Mouse (Mus musculus) forebrain, embryonic 13.5 days (tissue): Measurements from ENCODE around the gene Was. TPM values are rescaled to one million over a fixed set of nuclear protein-coding genes. Genes with fewer than 3 reads are reported as not detected.
"Not testable (repeated sequence)": the region's sequence is repeated elsewhere in the genome, so short reads cannot be mapped to it uniquely, and the experiment has no call there.

ENCODE experiments used
- ATAC-seq: fragments of 200-750 bp; cut with Nextera tagmentation; 2 replicates; pipeline ENCODE4 v1.8.0; 2017
- H3K27ac ChIP-seq: fragments of 300-500 bp; sonication (generic); 2 replicates; pipeline ENCODE4 v1.5.1; 2015; ENCODE audit warnings: inconsistent platforms, mild to moderate bottlenecking, moderate library complexity
- H3K27me3 ChIP-seq: fragments of 300-500 bp; sonication (generic); 2 replicates; pipeline ENCODE4 v1.6.1; 2015; ENCODE audit warnings: mild to moderate bottlenecking, inconsistent platforms
- H3K36me3 ChIP-seq: fragments of 300-500 bp; sonication (generic); 2 replicates; pipeline ENCODE4 v1.6.1; 2015; ENCODE audit warnings: mild to moderate bottlenecking, inconsistent platforms; ENCODE audit not compliant: poor library complexity, severe bottlenecking
- H3K4me1 ChIP-seq: fragments of 300-500 bp; sonication (generic); 2 replicates; pipeline ENCODE4 v1.6.1; 2015; ENCODE audit warnings: inconsistent platforms
- H3K4me2 ChIP-seq: fragments of 300-500 bp; sonication (generic); 2 replicates; pipeline ENCODE4 v1.6.1; 2015; ENCODE audit warnings: inconsistent platforms, mild to moderate bottlenecking, moderate library complexity
- H3K4me3 ChIP-seq: fragments of 300-500 bp; sonication (generic); 2 replicates; pipeline ENCODE4 v1.5.1; 2015; ENCODE audit warnings: mild to moderate bottlenecking, inconsistent platforms
- H3K9ac ChIP-seq: fragments of 300-500 bp; sonication (generic); 2 replicates; pipeline ENCODE4 v1.6.1; 2015; ENCODE audit warnings: mild to moderate bottlenecking, inconsistent platforms
- H3K9me3 ChIP-seq: fragments of 300-500 bp; sonication (generic); replicated peaks from 2 replicates; pipeline ENCODE4 v1.6.1; 2016; ENCODE audit warnings: inconsistent platforms
- WGBS: fragments of 180-500 bp; shearing (Covaris S2); methylation state at CpG from one replicate; pipeline ENCODE4 v1.1.7; 2015; 5-methylcytosine and 5-hydroxymethylcytosine counted together
- polyA plus RNA-seq: library from polyadenylated mRNA; unstranded; fragments of >200 nt; fragmentation: Nextera tagmentation; extraction: Ambion mirVana; gene quantifications from 2 replicates; pipeline ENCODE4 v1.2.1, GENCODE M21; 2015

Was gene
- polyA plus RNA-seq, 1 experiment from 2014 or later: not detected

GRCm38 (mm10) chrX:8101017-8101416, 10.7 kb upstream of the Was start:
- Histone ChIP-seq H3K9ac (no peak overlapping the region), H3K4me3 (no peak overlapping the region), H3K27ac (peak overlapping the region; percentile 81), H3K27me3 (no peaks in the 10 kb centered on the region), H3K4me2 (no peak overlapping the region), H3K9me3 (no peaks in the 10 kb centered on the region), H3K4me1 (peaks cover 7% of the 10 kb centered on the region; the same call in 1 of the 2 replicates), H3K36me3 (no peaks in the 10 kb centered on the region)
- peak; percentile 58 for ATAC-seq
- 17% methylated on average over 3 of the region's 3 CpGs for WGBS

GRCm38 (mm10) chrX:8099435-8099834, 9.1 kb upstream of the Was start:
- H3K4me2 ChIP-seq: no peak overlapping the region
- WGBS: 60% methylated on average over 4 of the region's 4 CpGs
- H3K4me1 ChIP-seq: peaks cover 7% of the 10 kb centered on the region; the same call in 1 of the 2 replicates
- H3K36me3 ChIP-seq: no peaks in the 10 kb centered on the region
- no peak overlapping the region for H3K4me3 ChIP-seq
- H3K27ac ChIP-seq: no peak overlapping the region
- no peak overlapping the region for H3K9ac ChIP-seq
- no peaks in the 10 kb centered on the region for H3K27me3 ChIP-seq
- no peak for ATAC-seq
- H3K9me3 ChIP-seq: no peaks in the 10 kb centered on the region

GRCm38 (mm10) chrX:8096787-8097242, 6.5 kb upstream of the Was start:
- Histone ChIP-seq H3K4me3 (peak overlapping the region; percentile 29), H3K27ac (no peak overlapping the region), H3K9ac (0 out of 2 replicates have a peak overlapping the region, but pooled peaks have one; percentile 16), H3K4me2 (peak overlapping the region; percentile 45), H3K4me1 (peaks cover 7% of the 10 kb centered on the region; the same call in 1 of the 2 replicates), H3K9me3 (no peaks in the 10 kb centered on the region), H3K27me3 (no peaks in the 10 kb centered on the region), H3K36me3 (no peaks in the 10 kb centered on the region)
- WGBS: 23% methylated on average over 18 of the region's 19 CpGs
- peak; percentile 94 for ATAC-seq

- ATAC-seq: peak; percentile 91
- Histone ChIP-seq H3K4me2 (peak overlapping the region; percentile 46), H3K4me3 (peak overlapping the region; percentile 27)
- not testable (repeated sequence) for H3K9me3 ChIP-seq, H3K36me3 ChIP-seq, H3K27ac ChIP-seq, H3K27me3 ChIP-seq, H3K9ac ChIP-seq, H3K4me1 ChIP-seq
- WGBS: 17% methylated on average over 18 of the region's 48 CpGs
Measured at GRCm38 (mm10) chrX:8096068-8096786, 5.9 kb upstream of the Was start.

GRCm38 (mm10) chrX:8095546-8095945, 5.2 kb upstream of the Was start:
- Histone ChIP-seq H3K36me3 (no peaks in the 10 kb centered on the region), H3K9me3 (no peaks in the 10 kb centered on the region), H3K4me1 (peaks cover 4% of the 10 kb centered on the region; the same call in 1 of the 2 replicates), H3K27me3 (no peaks in the 10 kb centered on the region), H3K4me3 (peak overlapping the region; percentile 27), H3K9ac (no peak overlapping the region), H3K27ac (no peak overlapping the region), H3K4me2 (peak overlapping the region; percentile 46)
- ATAC-seq: no peak
- 85% methylated on average over 10 of the region's 10 CpGs for WGBS

- not testable (repeated sequence) for H3K4me3 ChIP-seq, H3K27me3 ChIP-seq, H3K9ac ChIP-seq, H3K4me1 ChIP-seq, H3K36me3 ChIP-seq, ATAC-seq, H3K27ac ChIP-seq, H3K9me3 ChIP-seq, H3K4me2 ChIP-seq
- WGBS: 77% methylated on average over 5 of the region's 5 CpGs
Measured at GRCm38 (mm10) chrX:8090954-8091347, 653 bp upstream of the Was start.

GRCm38 (mm10) chrX:8089746-8090145, 552 bp downstream of the Was start:
- 92% methylated on average over 3 of the region's 3 CpGs for WGBS
- no peaks in the 10 kb centered on the region for H3K36me3 ChIP-seq

GRCm38 (mm10) chrX:8085611-8086010, 4.7 kb downstream of the Was start:
- no peak overlapping the region for H3K4me3 ChIP-seq

More at GRCm38 (mm10) chrX:8089746-8090145, 552 bp downstream of the Was start:
- no peak overlapping the region for H3K27ac ChIP-seq
- H3K9me3 ChIP-seq: no peaks in the 10 kb centered on the region
- no peak overlapping the region for H3K9ac ChIP-seq
- no peaks in the 10 kb centered on the region for H3K4me1 ChIP-seq
- H3K4me2 ChIP-seq: no peak overlapping the region
- no peak overlapping the region for H3K4me3 ChIP-seq
- ATAC-seq: no peak
- H3K27me3 ChIP-seq: no peaks in the 10 kb centered on the region

GRCm38 (mm10) chrX:8084771-8085259, 5.5 kb downstream of the Was start:
- H3K27ac ChIP-seq: no peak overlapping the region
- ATAC-seq: no peak
- no peaks in the 10 kb centered on the region for H3K9me3 ChIP-seq
- H3K4me2 ChIP-seq: no peak overlapping the region
- no peak overlapping the region for H3K4me3 ChIP-seq
- no peaks in the 10 kb centered on the region for H3K4me1 ChIP-seq
- 90% methylated on average over 6 of the region's 6 CpGs for WGBS
- no peak overlapping the region for H3K9ac ChIP-seq
- no peaks in the 10 kb centered on the region for H3K27me3 ChIP-seq
- no peaks in the 10 kb centered on the region for H3K36me3 ChIP-seq

More at GRCm38 (mm10) chrX:8085611-8086010, 4.7 kb downstream of the Was start:
- no peaks in the 10 kb centered on the region for H3K27me3 ChIP-seq
- H3K36me3 ChIP-seq: no peaks in the 10 kb centered on the region
- 87% methylated on average over 7 of the region's 8 CpGs for WGBS
- H3K4me1 ChIP-seq: no peaks in the 10 kb centered on the region
- H3K27ac ChIP-seq: no peak overlapping the region
- H3K9ac ChIP-seq: no peak overlapping the region
- no peak for ATAC-seq
- H3K9me3 ChIP-seq: no peaks in the 10 kb centered on the region
- no peak overlapping the region for H3K4me2 ChIP-seq

GRCm38 (mm10) chrX:8075104-8075503, 15.2 kb downstream of the Was start:
- H3K9me3 ChIP-seq: no peaks in the 10 kb centered on the region; the same call in 1 of the 2 replicates
- 26% methylated on average over 3 of the region's 3 CpGs for WGBS

GRCm38 (mm10) chrX:8074430-8075014, 15.8 kb downstream of the Was start, which contains the start of gene Suv39h1:
Gene Suv39h1, minus strand, starts transcription at chrX:8074760.
- H3K36me3 ChIP-seq: peaks cover 10% of the 10 kb centered on the region

More at GRCm38 (mm10) chrX:8075104-8075503, 15.2 kb downstream of the Was start:
- peak; percentile 36 for ATAC-seq
- Histone ChIP-seq H3K4me1 (peaks cover 6% of the 10 kb centered on the region), H3K27me3 (no peaks in the 10 kb centered on the region), H3K9ac (peak overlapping the region; percentile 51), H3K4me3 (peak overlapping the region; percentile 61), H3K4me2 (peak overlapping the region; percentile 55), H3K27ac (peak overlapping the region; percentile 80), H3K36me3 (peaks cover 10% of the 10 kb centered on the region)

GRCm38 (mm10) chrX:8073881-8074429, 16.3 kb downstream of the Was start:
- Histone ChIP-seq H3K4me1 (peaks cover 6% of the 10 kb centered on the region), H3K4me2 (peak overlapping the region; percentile 62), H3K4me3 (peak overlapping the region; percentile 61), H3K27ac (peak overlapping the region; percentile 75), H3K9me3 (no peaks in the 10 kb centered on the region; the same call in 1 of the 2 replicates), H3K9ac (peak overlapping the region; percentile 68), H3K36me3 (peaks cover 13% of the 10 kb centered on the region), H3K27me3 (no peaks in the 10 kb centered on the region)
- WGBS: 16% methylated on average over 49 of the region's 64 CpGs
- ATAC-seq: peak; percentile 4

More at GRCm38 (mm10) chrX:8074430-8075014, 15.8 kb downstream of the Was start, which contains the start of gene Suv39h1:
- peak within 1 kb of the TSS; percentile 61 for H3K4me3 ChIP-seq
- H3K4me2 ChIP-seq: peak within 1 kb of the TSS; percentile 62
- ATAC-seq: peak; percentile 98
- H3K27me3 ChIP-seq: no peaks in the 10 kb centered on the region
- H3K27ac ChIP-seq: peak within 1 kb of the TSS; percentile 80
- H3K9me3 ChIP-seq: no peaks in the 10 kb centered on the region; the same call in 1 of the 2 replicates
- peaks cover 6% of the 10 kb centered on the region for H3K4me1 ChIP-seq
- 17% methylated on average over 45 of the region's 46 CpGs for WGBS
- peak within 1 kb of the TSS; percentile 68 for H3K9ac ChIP-seq
